Mouse (Mus musculus) cerebellum, adult 2 months (tissue): ENCODE results near the gene Cep55.

ENCODE experiments used
- CTCF ChIP-seq: fragments of 200-500 bp; IDR thresholded peaks from 2 replicates; pipeline ENCODE4 v1.5.1; 2011; ENCODE audit warnings: low read depth, mild to moderate bottlenecking, control low read depth, low read length, moderate library complexity, borderline replicate concordance; ENCODE audit not compliant: insufficient read depth
- POLR2A ChIP-seq: fragments of 200-500 bp; IDR thresholded peaks from 2 replicates; pipeline ENCODE4 v1.6.1; 2011; ENCODE audit warnings: low read length, control low read depth, borderline replicate concordance; ENCODE audit not compliant: insufficient read depth

DNA sequence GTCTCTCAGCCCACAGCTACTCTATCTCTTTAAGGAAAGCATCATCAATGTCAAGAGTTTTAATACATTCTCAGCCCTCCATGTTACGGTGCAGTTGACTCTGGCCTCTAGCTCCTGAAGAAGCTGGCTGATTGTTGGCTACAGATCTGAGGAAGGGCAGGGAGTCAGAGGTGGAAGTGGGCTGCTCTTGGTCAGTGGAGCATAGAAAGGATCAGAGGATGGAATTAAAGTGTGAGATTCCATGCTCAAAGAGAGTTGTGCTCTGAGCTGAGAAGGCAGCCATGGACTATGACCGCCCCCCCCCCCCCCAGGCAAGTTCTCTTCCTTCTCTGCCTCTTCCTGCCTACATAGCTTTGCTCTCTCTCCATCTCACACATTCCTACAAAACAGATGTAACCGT, 24.9 kb upstream of the Cep55 start:
- TF ChIP-seq POLR2A (no peak), CTCF (no peak)
